Mouse (Mus musculus) A20 (cell line): Measurements from ENCODE around the gene Slc7a7.

Experiments
- DNase-seq: peaks from one replicate; pipeline ENCODE4 v3.0.0-alpha.2; 2011; ENCODE audit warnings: low read depth, low spot score

The Slc7a7 gene

DNA sequence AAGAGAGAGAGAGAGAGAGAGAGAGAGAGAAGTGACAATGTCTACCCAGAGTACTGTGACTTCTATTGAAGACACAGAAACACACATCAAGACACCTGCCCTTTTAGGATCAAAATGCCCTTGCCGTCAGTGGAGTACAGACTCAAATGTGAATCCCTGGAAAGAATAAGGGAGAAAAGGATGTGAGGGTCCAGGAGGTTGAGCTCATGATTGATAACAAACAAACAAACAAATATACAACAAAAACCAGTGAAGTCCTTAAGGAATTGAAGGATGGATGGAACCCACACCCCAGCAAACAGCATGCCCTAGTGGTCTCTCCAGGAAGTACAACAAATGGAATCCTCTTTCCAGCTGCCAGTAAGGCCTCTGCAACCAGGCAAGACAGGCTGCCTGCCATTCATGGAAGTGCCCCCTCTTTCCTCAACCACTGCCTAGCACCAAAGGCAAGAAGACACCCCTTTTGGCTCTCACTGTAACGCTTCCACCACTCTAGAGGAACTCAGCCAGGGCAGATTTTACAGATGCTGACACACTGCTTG is 4.9 kb downstream of the Slc7a7 start:
- peak; percentile 75 for DNase-seq

DNA sequence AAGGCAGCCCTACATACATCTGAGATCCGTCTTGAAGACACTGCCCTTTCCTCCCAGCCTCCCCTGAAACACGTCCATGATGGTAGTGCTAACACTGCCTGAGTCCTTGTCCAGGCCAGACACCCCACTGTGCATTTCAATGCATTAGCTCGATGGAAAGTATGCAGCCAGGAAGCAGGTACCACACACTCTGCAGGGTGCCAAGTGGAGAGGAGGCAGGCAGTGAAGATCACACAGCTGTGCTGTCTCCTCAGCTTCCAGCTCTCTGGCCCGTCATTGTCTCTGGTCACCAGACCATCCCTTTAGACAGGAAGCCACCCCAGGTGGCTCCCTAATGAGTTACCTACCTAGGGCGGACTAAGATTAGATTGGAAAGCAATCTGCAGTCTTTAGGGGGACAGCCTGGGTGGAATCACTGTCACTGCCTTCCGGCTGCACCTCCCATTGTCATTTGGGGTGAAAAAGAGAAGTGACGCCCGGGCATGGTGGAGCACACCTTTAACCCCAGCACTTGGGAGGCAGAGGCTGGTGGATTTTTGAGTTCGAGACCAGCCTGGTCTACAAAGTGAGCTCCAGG is 5.5 kb downstream of the Slc7a7 start:
- DNase-seq = peak; percentile 89

DNA sequence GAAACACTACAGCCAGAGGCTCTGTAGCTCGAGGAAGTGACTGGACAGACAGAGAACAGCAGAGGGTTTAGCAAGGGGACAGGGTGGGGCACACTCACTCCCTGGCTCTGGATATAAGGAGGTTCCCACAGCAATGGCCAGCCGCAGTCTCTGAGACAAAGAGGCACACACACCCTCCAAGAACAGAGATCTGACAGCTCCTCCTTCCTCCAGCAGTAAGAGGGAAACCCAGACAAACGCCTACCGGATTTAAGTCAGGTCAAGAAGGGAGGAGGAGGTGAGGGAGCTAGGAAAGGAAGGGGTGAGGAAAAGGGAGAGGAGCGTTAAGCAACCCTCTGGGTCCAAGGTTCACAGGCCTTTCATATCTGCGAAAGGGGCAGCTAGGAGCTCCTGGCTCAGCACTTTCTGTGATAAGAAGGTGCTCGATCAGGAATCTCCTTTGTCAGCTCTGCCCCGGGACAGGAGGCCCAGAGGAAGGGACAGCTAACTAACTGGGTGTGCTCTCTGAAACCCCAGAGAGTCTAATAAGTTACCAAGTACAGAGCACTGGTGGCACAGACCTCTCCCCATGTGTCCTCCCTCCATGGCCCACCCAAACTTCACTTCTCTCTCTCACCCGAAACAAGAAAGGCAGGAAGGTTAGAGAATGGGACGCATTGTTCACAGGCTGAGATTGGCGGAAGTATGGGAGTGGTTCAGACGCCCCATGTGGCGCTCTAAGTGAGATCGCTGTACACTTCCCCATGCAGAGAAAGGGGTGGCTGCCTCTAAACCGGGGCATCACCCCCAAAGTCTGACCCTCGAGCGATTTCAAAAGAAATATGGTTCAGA is 7.4 kb downstream of the Slc7a7 start:
- peak; percentile 60 for DNase-seq

DNA sequence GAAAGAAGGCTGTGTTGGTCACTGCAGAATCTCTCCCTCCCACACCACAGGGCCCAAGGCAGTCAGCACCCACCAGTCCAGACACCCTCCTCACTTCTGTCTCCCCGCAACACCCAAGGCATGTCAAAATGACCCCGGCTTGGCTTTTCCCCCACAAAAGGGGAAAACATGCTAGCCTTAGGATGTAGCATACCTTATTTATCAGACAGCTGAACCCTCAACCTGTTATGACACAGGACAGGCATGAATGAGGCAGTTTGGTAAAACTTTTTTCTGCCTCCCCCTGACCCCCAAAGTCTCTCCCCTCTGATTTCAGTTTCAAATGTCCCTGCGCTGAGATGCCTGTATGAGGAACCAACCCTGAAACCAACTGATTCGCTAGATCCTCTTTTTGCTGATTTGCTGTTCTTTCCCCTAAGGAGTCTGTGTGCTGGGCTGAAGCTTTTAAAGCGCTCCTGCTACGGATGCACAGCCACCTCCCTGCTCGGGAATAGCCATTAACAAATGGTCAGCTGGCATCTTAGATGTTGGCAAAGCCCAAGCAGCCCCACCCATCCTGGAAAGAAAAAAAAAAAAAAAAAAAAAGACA is 8.4 kb downstream of the Slc7a7 start:
- peak; percentile 89 for DNase-seq

GRCm38 (mm10) chr14:54408336-54409056 is 9.1 kb downstream of the Slc7a7 start:
- peak; percentile 83 for DNase-seq

GRCm38 (mm10) chr14:54401723-54402122 is 15.9 kb downstream of the Slc7a7 start:
- DNase-seq = no peak

DNA sequence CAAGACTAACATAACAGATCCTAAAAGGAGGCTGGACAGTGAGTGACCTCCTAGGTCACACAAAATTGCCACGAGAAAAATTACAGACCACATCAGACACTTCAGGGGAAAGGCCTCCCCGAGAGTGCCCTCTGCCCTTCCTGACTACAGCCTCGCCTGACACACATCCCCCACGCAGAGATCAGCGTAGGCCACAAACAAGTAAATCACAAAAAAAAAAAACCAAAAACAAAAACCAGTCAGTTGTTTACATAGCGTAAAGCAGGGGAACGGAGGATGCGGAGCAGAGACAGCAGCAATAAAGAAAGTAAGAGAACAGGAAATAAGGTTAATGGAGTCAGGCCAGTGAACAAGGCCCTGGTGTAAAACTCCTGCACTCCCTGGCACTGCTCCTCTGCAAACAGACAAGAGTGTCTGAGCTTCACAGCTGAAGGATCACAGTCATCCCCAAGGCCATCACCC is 18.6 kb downstream of the Slc7a7 start:
- DNase-seq = peak; percentile 62

- no peak for DNase-seq
Measured at GRCm38 (mm10) chr14:54398528-54398916, 19.1 kb downstream of the Slc7a7 start.

GRCm38 (mm10) chr14:54397872-54398527 is 19.6 kb downstream of the Slc7a7 start:
- peak; percentile 74 for DNase-seq

DNA sequence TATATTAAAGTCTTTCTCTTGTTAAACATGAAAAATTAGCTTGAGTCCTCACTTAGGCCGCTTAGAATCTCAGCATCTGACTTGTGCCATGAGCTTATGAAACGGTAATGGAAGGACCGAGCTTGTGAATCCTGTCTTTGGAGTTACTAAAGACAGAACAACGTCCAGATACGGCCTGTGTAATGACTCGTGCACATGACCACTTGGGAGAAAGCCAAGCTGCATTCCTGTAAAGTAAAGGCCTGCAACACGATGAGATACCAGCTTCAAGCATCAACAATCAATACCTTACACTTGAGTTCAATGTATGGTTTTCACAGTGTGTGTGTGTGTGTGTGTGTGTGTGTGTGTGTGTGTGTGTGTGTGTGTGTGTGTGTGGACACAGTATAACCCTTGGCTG is 20.9 kb downstream of the Slc7a7 start:
- DNase-seq = no peak

DNA sequence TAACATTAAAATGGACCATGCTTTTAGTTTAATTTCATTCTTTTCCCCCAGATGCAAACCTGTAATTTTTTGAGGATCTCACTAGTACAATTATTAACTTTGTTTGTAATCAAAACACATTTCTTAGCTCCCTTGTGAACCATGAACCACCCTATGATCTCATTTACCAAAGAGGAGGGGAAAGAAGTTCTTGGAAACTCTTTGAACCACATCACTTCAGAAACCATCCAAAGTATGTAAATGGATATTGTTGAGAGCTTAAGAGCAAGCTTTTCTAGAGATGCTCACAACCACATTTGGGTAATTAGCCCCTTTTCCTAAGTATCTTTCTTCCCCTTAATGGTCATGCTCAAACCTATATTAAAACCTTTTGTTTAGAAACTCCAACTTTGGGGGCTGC is 23.3 kb downstream of the Slc7a7 start:
- DNase-seq = no peak

GRCm38 (mm10) chr14:54393794-54394193 is 23.8 kb downstream of the Slc7a7 start:
- no peak for DNase-seq

- no peak for DNase-seq
Measured at GRCm38 (mm10) chr14:54390843-54391242, 26.7 kb downstream of the Slc7a7 start.

DNA sequence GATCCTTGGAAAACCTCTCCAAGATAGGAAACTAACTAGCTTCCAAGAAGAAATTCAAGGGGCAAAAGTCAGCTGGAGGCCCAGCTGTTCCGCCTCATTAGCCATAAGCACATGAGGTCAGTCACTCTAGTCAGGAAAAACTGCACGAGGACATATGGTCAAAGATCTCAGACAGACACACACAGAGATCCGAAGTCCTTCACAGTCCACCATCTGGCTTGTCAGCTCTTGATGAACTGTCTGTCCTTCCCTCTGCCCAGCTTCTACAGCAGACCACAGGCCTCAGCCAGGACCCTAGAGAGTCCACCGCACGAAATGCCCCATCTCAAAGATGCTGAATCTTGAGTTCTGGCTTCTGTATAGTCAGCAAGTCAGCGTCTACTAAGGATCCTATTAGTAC is 30.0 kb downstream of the Slc7a7 start:
- no peak for DNase-seq

DNA sequence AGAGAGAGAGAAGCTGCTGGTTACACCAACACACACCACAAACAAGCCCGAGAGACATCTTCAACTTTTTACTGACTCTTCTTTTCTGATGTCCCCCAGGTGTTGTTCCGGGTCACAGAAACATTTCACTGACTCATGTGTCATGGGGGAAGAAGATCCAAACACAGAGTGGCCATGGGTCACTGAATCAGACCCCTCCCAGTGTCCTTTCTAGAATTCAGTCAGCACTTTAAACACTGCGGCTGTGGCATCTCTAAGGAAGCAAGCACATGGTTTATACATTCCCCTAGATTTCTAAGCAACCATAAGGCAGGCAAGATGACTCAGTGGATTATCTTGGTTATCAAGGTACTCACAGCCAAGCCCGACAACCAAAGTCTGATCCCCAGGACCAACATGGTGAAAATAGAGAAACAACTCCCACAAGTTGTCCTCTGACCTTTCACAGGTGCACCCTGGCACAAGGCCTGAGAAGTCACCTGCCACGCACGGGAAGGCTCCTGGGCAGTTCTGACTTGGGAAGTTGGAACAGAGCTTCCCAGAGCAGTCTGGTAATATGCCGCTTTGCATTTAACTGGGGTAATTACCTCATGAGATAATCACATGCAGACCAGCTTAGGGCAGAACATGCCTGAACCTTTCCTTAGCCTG is 31.5 kb downstream of the Slc7a7 start:
- no peak for DNase-seq

DNA sequence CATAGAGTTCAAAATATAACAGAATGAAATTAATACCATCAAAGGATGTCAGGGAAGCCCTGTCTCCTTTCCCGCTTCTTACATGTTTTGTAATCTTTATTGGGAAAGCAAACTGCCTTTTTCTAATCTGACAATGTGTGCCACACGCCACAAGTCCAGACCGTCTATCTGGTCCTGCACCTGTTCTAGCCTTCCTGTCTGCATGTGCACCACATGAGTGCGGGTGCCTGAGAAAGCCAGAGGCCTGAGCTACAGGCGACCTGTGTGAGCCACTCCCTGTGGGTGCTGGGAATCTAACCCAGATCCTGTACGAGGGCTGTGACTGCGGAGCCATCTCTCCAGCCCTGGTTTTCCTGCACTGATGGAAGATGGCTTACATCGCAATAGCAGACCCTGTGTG is 33.2 kb downstream of the Slc7a7 start:
- no peak for DNase-seq

GRCm38 (mm10) chr14:54383355-54383771 is 34.2 kb downstream of the Slc7a7 start:
- no peak for DNase-seq

- DNase-seq = peak; percentile 63
Measured at GRCm38 (mm10) chr14:54382641-54383040, 34.9 kb downstream of the Slc7a7 start.

GRCm38 (mm10) chr14:54381816-54382215 is 35.8 kb downstream of the Slc7a7 start:
- DNase-seq = no peak

GRCm38 (mm10) chr14:54380616-54381015 is 37.0 kb downstream of the Slc7a7 start:
- no peak for DNase-seq

- no peak for DNase-seq
Measured at GRCm38 (mm10) chr14:54379571-54379970, 38.0 kb downstream of the Slc7a7 start.
